Mouse (Mus musculus): ENCODE measurements at regions not wholly inside any gene's neighbourhood (a gene's known extent, or its start where the extent isn't known, plus 50 kb on each side); places are given as distances from the start of the nearest gene placed in this dataset.

GRCm38 (mm10) chr5:64022633-64023323 is 54.1 kb upstream of the Rell1 start:
- intact Hi-C loops (cut with DNase I): no loop called here
- peak; percentile 71 to 88 for DNase-seq (ENCODE audit: low spot score in 2 of 2)

- intact Hi-C loops (cut with DNase I): no loop called here
- DNase-seq (ENCODE audit: low spot score in 2 of 2): no peak
These were observed 54.6 kb upstream of the Rell1 start for GRCm38 (mm10) chr5:64023324-64023650.

GRCm38 (mm10) chr5:64024420-64024819 is 55.7 kb upstream of the Rell1 start:
- no peak for DNase-seq (ENCODE audit: low spot score in 2 of 2)

DNA sequence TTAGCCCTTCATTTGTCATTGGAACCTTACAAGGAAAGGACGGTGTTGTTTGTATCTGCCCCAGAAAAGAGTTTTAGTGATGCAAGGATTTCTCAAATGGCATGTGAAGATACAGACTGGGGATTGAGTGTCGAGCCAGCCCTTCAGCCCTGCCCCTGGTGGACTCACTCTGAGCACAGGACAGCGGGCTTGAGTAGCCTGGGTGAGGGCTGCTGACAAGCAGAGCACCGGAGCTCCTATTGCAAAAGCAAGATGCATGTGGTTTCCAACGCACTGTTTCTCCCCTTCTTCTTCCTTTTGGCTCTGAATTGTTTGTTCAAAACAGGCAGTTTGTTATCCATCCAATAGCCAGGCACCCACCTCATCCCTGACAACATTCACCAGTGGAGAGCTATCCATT is 59.0 kb upstream of the Rell1 start:
- no peak for DNase-seq (ENCODE audit: low spot score in 2 of 2)
- intact Hi-C loops (cut with DNase I): no loop called here

More at GRCm38 (mm10) chr5:64024420-64024819, 55.7 kb upstream of the Rell1 start:
- intact Hi-C loops (cut with DNase I): no loop called here

GRCm38 (mm10) chr5:64029622-64030145 is 61.0 kb upstream of the Rell1 start:
- no peak for DNase-seq (ENCODE audit: low spot score in 2 of 2)
- intact Hi-C loops (cut with DNase I): no loop called here

GRCm38 (mm10) chr5:64030281-64030960 is 61.7 kb upstream of the Rell1 start:
- peak in 1 of 2 experiments; percentile 44 for DNase-seq (ENCODE audit: low spot score in 2 of 2)
- intact Hi-C loops (cut with DNase I): no loop called here

DNA sequence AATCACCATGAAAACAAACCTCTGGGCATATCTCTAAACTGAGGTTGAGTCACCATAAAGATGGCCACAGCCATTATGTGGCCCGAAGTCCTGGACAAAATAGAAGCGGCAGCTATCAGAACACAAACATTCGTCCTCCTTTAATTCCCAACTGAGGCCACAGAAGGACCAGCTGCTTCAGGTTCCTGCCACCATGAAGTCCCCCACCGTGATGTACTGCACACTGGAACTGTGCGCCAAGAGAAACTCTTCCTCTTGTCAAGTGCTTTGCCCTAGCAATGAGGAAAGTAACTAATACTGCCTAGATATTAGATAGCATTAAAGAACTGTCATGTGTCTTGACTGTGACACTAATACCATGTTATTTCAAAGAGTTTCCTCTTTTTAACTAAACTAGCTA is 54.4 kb upstream of the Pgm2 start:
- DNase-seq (ENCODE audit: low spot score in 2 of 2): no peak
- intact Hi-C loops (cut with DNase I): no loop called here

GRCm38 (mm10) chr5:64040676-64041075 is 52.1 kb upstream of the Pgm2 start:
- no peak for DNase-seq (ENCODE audit: low spot score in 2 of 2)

More at GRCm38 (mm10) chr5:64040676-64041075, 52.1 kb upstream of the Pgm2 start:
- intact Hi-C loops (cut with DNase I): no loop called here
